Mouse (Mus musculus): ENCODE measurements around the gene Gm7247. TPM values are rescaled to one million over a fixed set of nuclear protein-coding genes. Genes with fewer than 3 reads are reported as not detected.
"Not testable (repeated sequence)": the region's sequence is repeated elsewhere in the genome, so short reads cannot be mapped to it uniquely, and the experiment has no call there.

Gene Gm7247
- polyA plus RNA-seq, 1 experiment from 2014 or later: not detected

DNA sequence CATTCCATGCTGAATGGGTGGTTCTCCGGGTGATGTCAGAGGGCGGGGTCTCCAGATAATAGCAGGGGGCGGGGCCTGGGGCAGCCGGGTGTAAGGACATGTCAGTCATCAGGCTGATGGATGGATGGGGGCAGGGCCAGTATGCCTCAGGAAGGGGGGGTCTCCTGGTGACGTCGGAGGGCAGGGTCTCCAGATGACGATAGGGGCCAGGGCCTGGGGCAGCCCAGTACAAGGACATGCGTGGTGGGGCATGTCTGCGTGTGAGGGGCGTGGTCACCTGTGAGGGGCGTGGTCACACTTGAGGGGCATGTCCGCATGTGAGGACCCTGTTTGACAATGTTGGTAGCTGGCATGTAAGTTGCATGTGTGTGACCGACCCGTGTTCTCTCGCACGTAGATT lies 73.0 kb downstream of the Gm7247 start:
- H3K27me3 ChIP-seq: no peaks in the 10 kb centered on the region
- H3K9me3 ChIP-seq: peaks cover 14% of the 10 kb centered on the region
- 95% methylated on average over 16 of the region's 16 CpGs for WGBS
- no peak overlapping the region for H3K4me2 ChIP-seq (replicated peaks)
- H3K4me3 ChIP-seq (replicated peaks): no peak overlapping the region
- no peaks in the 10 kb centered on the region for H3K4me1 ChIP-seq (replicated peaks)
- no peak overlapping the region for H3K9ac ChIP-seq (replicated peaks)
- no peaks in the 10 kb centered on the region for H3K36me3 ChIP-seq
- ATAC-seq: no peak
- no peak overlapping the region for H3K27ac ChIP-seq

- H3K4me2 ChIP-seq (replicated peaks): no peak overlapping the region
- WGBS: 96% methylated on average over 26 of the region's 26 CpGs
- H3K9ac ChIP-seq (replicated peaks): no peak overlapping the region
- no peaks in the 10 kb centered on the region for H3K4me1 ChIP-seq (replicated peaks)
- no peak overlapping the region for H3K27ac ChIP-seq
- peaks cover 14% of the 10 kb centered on the region for H3K9me3 ChIP-seq
- H3K27me3 ChIP-seq: no peaks in the 10 kb centered on the region
- ATAC-seq: no peak
- H3K4me3 ChIP-seq (replicated peaks): no peak overlapping the region
- H3K36me3 ChIP-seq: no peaks in the 10 kb centered on the region
Observed at GRCm38 (mm10) chr14:51435020-51435419, 73.5 kb downstream of the Gm7247 start.

- Histone ChIP-seq H3K4me1 (replicated peaks) (no peaks in the 10 kb centered on the region), H3K4me3 (replicated peaks) (no peak overlapping the region), H3K4me2 (replicated peaks) (no peak overlapping the region), H3K9ac (replicated peaks) (no peak overlapping the region), H3K27me3 (no peaks in the 10 kb centered on the region), H3K9me3 (peaks cover 14% of the 10 kb centered on the region), H3K36me3 (no peaks in the 10 kb centered on the region), H3K27ac (no peak overlapping the region)
- no peak for ATAC-seq
- 85% methylated on average over 4 of the region's 4 CpGs for WGBS
Observed at GRCm38 (mm10) chr14:51438955-51439354, 77.4 kb downstream of the Gm7247 start.

DNA sequence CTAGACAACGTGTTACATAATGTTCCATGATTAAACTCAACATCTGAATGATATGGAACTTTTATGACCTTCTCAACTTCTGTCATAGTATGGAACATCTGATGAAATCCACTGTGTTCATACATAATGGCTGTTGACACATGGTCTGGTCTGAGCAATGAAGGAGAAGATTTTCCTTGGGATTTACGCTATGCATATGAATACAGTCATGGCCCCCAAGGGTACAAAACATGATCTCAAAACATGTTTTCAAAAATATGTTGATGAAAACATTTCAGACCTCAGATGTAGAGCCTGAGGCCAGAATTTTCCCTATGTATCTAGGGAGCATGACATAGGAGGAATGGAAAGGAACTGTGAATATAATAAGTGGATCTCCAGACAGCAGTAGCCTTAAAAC lies 90.0 kb downstream of the Gm7247 start, which contains the start of gene Vmn2r89:
Vmn2r89 (plus strand) TSS at position 301 of the 400 bp plus-strand sequence.
- not testable (repeated sequence) for H3K4me2 ChIP-seq (replicated peaks); ATAC-seq; H3K27ac ChIP-seq; H3K9me3 ChIP-seq; H3K27me3 ChIP-seq; H3K36me3 ChIP-seq; H3K4me1 ChIP-seq (replicated peaks); H3K4me3 ChIP-seq (replicated peaks); H3K9ac ChIP-seq (replicated peaks)
- WGBS: 77% methylated on average over 2 of the region's 2 CpGs

DNA sequence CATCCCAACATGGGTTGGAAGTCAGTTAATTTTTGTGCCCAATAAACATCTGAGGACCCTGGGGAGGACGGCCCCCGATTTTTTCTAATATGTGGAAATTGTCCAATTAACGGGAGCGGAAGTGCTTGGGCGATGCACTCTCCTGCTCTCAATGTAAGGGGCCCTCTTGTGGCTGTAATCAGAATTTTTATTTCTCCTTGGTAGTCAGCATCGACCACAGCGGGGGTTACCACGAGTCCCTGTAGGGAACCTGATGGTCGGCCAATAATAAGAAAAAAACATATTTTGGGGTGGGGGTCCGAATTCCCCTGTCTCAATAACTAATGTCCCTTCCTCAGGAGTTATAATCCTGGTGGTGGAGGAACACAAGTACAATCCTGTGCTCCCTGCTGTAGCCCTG lies 118.7 kb downstream of the Gm7247 start:
- not testable (repeated sequence) for H3K4me2 ChIP-seq (replicated peaks); ATAC-seq; H3K9ac ChIP-seq (replicated peaks); H3K4me3 ChIP-seq (replicated peaks); H3K27ac ChIP-seq; H3K27me3 ChIP-seq; H3K36me3 ChIP-seq; H3K9me3 ChIP-seq; H3K4me1 ChIP-seq (replicated peaks)
- 89% methylated on average over 10 of the region's 10 CpGs for WGBS

- ATAC-seq; H3K27me3 ChIP-seq; H3K4me3 ChIP-seq (replicated peaks); H3K4me2 ChIP-seq (replicated peaks); H3K9me3 ChIP-seq; H3K36me3 ChIP-seq; H3K9ac ChIP-seq (replicated peaks); H3K4me1 ChIP-seq (replicated peaks); H3K27ac ChIP-seq: not testable (repeated sequence)
- WGBS: 91% methylated on average over 12 of the region's 12 CpGs
Observed at GRCm38 (mm10) chr14:51481332-51482015, 119.9 kb downstream of the Gm7247 start.

DNA sequence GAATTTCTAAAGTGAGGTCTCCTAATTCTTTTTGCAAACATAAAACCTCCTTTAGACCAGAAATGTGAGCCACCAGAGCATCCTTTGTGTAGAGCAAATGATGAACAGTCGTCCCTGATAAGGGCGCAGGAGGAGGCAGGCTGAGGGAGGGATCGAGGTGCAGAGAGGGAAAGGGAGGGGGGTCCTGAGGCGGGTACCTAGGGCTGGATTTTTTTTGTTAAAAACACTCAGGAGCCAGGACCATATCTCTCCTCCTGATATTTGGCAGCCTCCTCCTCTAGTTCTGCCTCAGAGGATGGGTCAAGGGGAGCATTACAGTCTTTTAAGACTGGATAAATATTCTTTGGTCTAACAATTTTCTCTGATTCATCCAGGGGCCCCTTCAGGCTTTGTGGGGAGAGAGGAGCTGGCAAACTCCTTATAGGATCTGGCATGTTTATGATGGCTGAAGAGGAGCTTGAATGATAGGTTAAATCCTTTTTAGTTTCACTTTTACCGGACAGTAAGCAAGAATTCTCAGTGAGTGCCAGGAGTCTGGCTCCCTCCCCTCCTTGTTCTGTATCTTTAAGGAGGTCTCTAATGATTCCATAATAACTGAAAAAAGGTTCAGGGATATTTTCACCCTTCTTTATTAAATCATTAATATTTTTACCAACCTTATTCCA lies 120.6 kb downstream of the Gm7247 start:
- no peak for ATAC-seq
- WGBS: 86% methylated on average over 5 of the region's 5 CpGs
- H3K9me3 ChIP-seq: 0 out of 2 replicates have a peak, but pooled peaks cover 6% of the 10 kb centered on the region

GRCm38 (mm10) chr14:51482971-51483381 lies 121.4 kb downstream of the Gm7247 start:
- not testable (repeated sequence) for H3K36me3 ChIP-seq; H3K27me3 ChIP-seq; H3K9ac ChIP-seq (replicated peaks); H3K27ac ChIP-seq; H3K4me3 ChIP-seq (replicated peaks); H3K4me2 ChIP-seq (replicated peaks); ATAC-seq; H3K4me1 ChIP-seq (replicated peaks); H3K9me3 ChIP-seq
- WGBS: 87% methylated on average over 10 of the region's 10 CpGs

More for the DNA sequence above, 120.6 kb downstream of the Gm7247 start:
- Histone ChIP-seq H3K36me3 (no peaks in the 10 kb centered on the region), H3K4me2 (replicated peaks) (no peak overlapping the region), H3K4me3 (replicated peaks) (no peak overlapping the region), H3K9ac (replicated peaks) (no peak overlapping the region), H3K27me3 (no peaks in the 10 kb centered on the region), H3K4me1 (replicated peaks) (no peaks in the 10 kb centered on the region), H3K27ac (no peak overlapping the region)

- Histone ChIP-seq H3K9ac (replicated peaks) (no peak overlapping the region), H3K4me3 (replicated peaks) (no peak overlapping the region), H3K27ac (no peak overlapping the region), H3K4me1 (replicated peaks) (no peaks in the 10 kb centered on the region), H3K27me3 (no peaks in the 10 kb centered on the region), H3K9me3 (0 out of 2 replicates have a peak, but pooled peaks cover 6% of the 10 kb centered on the region), H3K36me3 (no peaks in the 10 kb centered on the region), H3K4me2 (replicated peaks) (no peak overlapping the region)
- WGBS: 95% methylated on average over 1 of the region's 1 CpGs
- no peak for ATAC-seq
Observed at GRCm38 (mm10) chr14:51483671-51484070, 122.1 kb downstream of the Gm7247 start.

GRCm38 (mm10) chr14:51486111-51486510 lies 124.6 kb downstream of the Gm7247 start:
- WGBS: 76% methylated on average over 1 of the region's 1 CpGs
- no peak overlapping the region for H3K4me3 ChIP-seq (replicated peaks)
- ATAC-seq: no peak
- H3K9me3 ChIP-seq: 0 out of 2 replicates have a peak, but pooled peaks cover 5% of the 10 kb centered on the region
- no peaks in the 10 kb centered on the region for H3K36me3 ChIP-seq
- no peak overlapping the region for H3K4me2 ChIP-seq (replicated peaks)
- no peaks in the 10 kb centered on the region for H3K27me3 ChIP-seq
- no peak overlapping the region for H3K27ac ChIP-seq
- H3K4me1 ChIP-seq (replicated peaks): no peaks in the 10 kb centered on the region
- no peak overlapping the region for H3K9ac ChIP-seq (replicated peaks)

GRCm38 (mm10) chr14:51495781-51496180 lies 134.2 kb downstream of the Gm7247 start:
- Histone ChIP-seq H3K27ac (no peak overlapping the region), H3K27me3 (no peaks in the 10 kb centered on the region), H3K4me3 (replicated peaks) (no peak overlapping the region), H3K4me2 (replicated peaks) (no peak overlapping the region), H3K36me3 (no peaks in the 10 kb centered on the region), H3K9me3 (no peaks in the 10 kb centered on the region), H3K4me1 (replicated peaks) (no peaks in the 10 kb centered on the region), H3K9ac (replicated peaks) (no peak overlapping the region)
- no peak for ATAC-seq
- 87% methylated on average over 2 of the region's 2 CpGs for WGBS

GRCm38 (mm10) chr14:51496955-51497354 lies 135.4 kb downstream of the Gm7247 start:
- 95% methylated on average over 1 of the region's 1 CpGs for WGBS
- Histone ChIP-seq H3K27me3 (no peaks in the 10 kb centered on the region), H3K9me3 (no peaks in the 10 kb centered on the region), H3K9ac (replicated peaks) (no peak overlapping the region), H3K27ac (no peak overlapping the region), H3K36me3 (no peaks in the 10 kb centered on the region), H3K4me1 (replicated peaks) (no peaks in the 10 kb centered on the region), H3K4me3 (replicated peaks) (no peak overlapping the region), H3K4me2 (replicated peaks) (no peak overlapping the region)
- no peak for ATAC-seq

Measured in midbrain, embryonic 13.5 days (tissue).